Mouse (Mus musculus): Measurements from ENCODE around the gene Eya4.

Eya4 gene

DNA sequence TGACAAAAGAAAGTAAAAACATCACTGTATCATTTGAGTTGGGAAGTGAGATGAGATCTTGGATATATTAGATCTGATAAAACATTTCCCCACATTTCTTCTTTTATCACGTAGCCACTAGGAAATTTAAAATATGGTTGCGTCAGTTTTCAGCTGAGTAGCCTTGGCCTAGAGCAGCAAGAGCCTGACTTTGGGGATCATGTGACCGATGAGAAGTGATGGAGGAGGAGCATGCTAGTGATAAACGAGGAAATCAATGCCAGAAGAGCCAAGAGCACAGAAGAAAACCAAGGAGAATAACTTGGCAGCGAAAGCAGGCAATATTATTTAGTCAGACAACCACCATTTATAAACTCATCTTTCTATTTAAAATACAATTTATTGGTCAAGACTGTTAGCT, 119.7 kb downstream of the Eya4 start:
- no peak for DNase-seq (ENCODE audit: low spot score)

DNA sequence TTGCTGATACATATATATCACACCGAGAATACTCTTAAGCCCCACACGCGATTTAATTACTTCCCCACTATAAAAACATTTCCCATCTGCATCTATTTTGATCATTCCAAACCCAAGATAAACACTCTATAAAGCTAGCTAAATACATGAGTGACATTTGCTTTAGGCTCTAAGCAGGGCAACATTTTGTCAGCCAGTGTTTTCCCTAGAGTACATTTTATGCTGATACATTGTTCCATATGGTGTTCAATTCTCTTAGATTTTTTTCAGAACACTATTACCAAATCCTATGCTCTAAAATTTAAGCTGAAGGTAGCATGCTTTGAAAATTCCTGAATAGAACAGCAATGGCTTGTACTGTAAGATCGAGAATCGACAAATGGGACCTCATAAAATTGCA, 127.2 kb downstream of the Eya4 start:
- DNase-seq (ENCODE audit: low spot score): no peak

DNA sequence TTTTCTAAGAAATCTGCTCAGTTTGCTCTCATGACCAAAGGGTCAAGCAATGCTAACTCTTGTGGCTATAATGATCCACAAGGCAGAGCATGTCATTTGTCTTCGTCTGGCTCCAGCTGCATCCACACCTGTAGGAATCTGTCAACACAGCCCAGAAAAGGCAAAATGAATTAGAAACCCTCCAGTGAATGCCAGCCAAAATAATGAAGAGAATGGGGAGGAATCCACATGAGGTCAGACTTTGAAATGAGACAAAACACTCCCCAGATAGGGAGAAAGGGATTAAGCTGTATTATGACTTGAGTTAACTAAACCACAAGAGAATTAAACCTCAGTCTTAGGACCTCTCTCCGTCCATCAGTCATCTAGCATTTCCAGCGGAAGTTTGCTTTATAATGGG, 130.2 kb downstream of the Eya4 start:
- DNase-seq (ENCODE audit: low spot score): no peak

DNA sequence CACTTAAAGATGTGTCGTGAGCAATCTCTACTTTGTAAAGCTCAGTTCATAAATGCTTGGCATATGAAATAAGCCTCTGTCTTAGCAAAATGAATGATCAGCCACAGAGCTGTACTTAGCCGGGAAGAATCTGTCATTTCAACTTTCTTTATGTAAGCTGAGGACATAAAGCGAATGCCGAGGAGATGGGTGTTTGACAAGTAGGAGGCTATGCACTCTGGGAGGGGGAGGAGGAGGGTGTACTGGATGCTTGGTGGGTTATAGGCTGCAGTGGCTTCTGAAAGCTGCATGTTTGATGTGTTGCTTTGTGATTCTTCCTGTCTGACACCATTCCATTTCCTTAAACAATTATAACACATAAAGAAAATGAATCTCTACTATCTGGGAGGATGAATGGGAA, 133.8 kb downstream of the Eya4 start:
- no peak for DNase-seq (ENCODE audit: low spot score)

DNA sequence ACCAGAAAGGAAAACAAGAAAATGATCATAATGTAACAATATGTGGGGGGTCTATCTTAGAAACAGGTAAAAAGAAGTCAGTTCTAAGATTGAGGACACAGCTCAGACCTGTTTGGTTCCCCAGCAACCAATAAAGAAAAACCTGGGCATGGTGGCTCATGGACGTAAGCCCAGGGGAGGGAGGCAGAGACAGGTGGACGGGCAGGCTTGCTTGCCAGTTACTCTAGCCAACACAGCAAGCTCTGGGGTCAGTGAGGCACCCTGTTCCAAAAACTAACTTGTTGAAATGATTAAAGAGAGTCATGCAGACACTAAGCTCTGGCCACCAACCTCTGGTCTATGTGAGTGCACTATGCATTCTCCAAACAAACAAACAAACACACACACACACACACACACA, 139.2 kb downstream of the Eya4 start:
- no peak for DNase-seq (ENCODE audit: low spot score)

DNA sequence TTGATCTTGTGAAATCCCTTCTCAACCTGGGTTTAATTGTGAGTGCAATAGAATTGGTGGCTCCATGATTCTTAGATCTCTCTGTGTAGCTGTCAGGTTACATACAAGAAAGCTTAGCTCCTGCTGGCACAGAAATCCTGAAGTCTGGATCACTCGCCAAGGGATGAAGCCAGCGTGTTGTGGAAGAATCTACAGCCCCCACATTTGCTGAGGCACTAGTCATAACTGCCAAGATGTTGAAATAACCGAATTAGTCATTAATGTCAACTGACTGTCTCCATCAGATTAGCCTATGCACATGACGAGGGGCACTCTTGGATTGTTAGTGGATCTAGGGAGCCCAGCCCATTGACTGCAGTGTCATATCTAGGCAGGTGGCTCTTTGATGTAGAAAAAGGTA, 146.7 kb downstream of the Eya4 start:
- no peak for DNase-seq (ENCODE audit: low spot score)

DNA sequence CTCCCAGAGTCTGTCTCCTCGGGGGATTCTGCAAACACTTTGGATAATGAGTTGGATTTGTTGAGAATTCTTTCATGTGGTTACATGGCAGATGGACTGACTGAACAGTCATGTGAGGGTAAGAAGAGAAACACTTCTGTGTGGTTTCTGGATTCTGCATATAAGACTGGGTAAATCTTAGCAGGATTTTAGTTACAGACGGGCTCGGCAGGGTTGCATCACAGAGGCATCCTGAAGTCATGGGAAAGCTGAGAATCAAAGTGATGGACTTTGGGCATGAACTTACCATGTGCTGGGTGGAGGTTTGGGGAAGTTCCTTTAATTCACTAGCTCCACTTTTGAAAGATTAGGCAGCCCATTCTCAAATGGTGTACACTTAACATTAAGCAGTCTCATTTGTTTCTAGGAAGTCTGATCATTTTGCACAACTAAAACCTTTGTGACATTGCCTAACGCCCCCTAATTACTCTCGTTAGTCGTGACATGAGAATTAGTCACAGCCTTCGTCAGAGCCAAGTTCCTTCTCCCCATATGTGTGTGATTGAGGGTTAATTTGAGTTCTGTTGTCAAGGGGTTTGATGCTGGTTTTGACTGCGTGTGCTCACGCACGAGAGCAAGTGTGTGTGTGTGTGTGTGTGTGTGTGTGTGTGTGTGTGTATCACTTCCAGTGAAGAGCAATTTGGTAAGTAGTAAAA, 147.3 kb downstream of the Eya4 start:
- no peak for DNase-seq (ENCODE audit: low spot score)

DNA sequence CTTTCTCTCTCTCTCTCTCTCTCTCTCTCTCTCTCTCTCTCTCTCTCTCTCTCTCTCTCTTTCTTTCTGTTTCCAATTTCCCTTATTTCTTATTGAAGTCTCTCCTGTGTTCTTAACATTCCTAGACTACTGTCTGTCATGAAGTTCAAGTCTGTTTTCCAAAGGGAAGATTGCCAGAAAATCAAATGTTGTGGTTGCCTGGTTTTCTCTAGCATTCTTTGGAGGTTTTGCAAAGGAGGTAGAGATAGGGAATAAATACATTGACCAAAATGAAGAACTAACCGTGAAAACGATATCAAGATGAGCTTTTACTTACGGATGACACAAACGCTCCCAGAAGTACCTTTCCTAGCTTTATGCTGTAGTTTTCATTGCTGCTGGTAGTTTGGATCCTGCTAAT, 148.0 kb downstream of the Eya4 start:
- no peak for DNase-seq (ENCODE audit: low spot score)

DNA sequence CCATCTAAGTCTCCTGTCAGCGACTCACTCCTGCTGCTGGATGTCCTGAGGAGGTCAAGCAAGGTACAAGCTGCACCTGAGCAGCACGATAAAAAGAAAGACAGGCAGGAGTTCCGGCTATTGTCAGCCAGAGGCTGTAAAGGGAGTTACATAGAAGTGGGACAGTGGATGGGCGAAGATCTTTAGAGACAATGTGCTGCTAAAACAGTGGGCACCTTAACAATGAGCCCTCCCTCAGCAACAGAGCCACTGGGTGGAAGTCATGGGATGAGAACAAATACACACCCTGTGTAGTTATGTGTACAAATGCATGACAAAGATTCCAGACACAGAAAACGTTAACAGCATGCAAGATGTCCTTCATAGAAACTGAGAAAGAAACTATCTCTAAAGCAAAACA, 152.3 kb downstream of the Eya4 start:
- no peak for DNase-seq (ENCODE audit: low spot score)

DNA sequence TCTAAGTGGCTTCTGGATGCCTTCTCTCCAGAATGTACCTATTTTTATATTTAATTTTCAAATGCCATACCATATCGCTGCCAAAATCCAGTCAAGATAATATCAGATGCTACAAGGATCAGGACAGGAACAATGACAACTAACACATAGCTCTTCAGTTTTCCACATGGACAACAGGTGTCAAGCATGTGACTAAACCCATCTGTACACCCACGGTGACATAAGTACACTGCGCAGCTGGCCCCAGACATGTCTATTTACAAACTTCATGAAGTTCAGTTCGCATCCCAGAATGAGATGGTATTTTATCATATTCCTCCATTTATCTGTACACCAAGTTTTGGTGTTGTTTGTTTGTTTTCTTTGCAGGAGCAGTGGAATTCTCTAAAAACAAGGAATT, 154.2 kb downstream of the Eya4 start:
- no peak for DNase-seq (ENCODE audit: low spot score)

DNA sequence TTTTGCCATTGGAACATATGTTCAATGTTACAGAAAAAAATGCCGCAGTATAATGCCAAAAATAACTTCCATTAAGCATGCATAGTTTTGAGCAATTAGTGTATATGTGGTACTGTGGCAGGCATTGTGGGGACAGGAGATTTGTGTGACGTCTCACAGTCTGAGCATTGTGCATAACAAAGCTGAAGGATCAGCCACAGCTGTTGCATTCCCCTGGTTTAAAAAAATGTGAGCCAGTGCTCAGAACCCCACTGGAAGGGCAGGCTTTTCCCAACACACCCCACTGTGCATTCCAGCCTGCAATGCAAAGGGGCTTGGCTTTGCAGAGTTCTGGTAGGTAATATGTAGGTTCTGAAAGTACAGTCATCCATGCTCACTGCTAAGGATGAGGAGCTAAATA, 155.2 kb downstream of the Eya4 start:
- DNase-seq (ENCODE audit: low spot score): no peak

DNA sequence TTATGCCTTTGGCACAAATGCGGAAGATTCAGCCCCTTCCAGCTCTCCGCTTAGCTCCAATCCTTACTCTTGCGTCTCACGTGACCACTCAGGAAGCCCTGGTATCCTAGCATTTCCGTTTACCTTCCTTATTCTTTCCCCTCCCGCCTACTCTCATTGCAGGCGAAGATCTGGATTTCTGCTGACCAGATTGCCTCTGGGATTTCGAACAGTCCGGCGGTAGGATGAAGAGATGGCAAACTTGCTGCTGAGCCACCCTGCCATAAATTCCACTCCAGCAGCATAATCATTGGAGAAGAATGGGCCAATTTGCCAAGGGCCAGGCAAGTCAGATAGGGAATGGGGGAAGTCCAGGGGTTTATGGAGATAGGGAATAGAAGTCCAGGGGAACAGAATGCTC, 160.8 kb downstream of the Eya4 start:
- no peak for DNase-seq (ENCODE audit: low spot score)

DNA sequence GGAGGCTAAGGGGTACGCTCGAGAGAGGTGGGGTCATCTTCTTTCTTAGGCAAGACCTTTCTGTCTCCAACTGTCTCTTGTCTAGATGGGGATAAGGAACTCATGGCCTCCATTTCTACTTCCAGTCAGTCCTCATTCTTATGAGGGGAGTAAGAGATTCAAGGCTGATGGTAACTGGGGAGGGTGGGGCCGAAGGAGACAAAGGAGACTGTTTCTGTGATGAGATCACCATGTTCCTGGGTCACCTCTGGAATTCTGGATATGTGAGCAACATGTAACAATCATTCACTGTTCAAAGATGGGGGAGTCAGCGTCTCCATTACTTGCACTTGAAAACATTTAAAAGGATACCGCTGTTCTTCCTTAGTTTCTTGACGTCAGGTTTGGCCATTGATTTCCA, 165.2 kb downstream of the Eya4 start:
- DNase-seq (ENCODE audit: low spot score): no peak

DNA sequence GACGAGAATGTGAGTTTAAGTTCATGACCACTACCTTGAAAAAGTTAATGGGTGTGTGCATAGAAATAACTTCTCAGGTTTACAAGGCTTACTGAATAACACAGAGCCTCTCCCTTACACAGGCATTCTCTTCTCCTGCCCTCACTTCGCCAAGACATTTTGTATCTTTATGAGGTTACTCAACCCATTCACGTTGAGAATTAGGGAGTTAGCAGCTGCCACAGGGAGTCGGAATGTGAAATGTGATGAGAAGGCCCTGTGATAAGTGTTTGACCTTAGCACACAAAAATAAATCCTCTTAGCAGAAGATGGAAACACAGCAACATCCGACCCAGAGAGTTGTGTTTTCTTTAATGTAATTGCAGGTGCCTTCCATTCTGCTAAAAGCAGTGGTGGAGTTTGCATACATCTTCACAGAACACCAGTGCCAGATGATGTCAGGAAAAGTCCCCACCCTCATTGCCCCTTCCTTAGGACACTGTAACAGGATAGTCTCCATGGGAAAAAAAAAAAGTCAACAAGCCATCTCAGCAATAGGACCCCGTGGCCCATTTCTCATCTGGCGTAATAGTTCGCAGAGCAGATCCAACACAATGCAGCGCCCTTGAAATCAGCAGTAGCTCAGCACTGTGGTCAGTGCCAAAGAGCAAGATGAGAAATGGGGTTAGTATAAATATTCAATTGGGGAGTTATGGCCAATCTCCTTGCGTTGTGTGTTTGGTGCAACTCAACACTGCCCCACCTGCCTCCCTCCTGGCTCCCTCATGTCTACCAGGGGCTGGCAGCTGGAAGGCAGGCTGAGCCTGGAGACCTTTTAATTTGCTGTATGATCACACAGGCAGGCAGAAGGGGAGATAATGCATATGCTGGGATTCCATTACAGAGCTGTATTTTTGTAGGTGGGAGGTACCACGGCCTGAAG, 168.8 kb downstream of the Eya4 start:
- DNase-seq (ENCODE audit: low spot score): no peak

DNA sequence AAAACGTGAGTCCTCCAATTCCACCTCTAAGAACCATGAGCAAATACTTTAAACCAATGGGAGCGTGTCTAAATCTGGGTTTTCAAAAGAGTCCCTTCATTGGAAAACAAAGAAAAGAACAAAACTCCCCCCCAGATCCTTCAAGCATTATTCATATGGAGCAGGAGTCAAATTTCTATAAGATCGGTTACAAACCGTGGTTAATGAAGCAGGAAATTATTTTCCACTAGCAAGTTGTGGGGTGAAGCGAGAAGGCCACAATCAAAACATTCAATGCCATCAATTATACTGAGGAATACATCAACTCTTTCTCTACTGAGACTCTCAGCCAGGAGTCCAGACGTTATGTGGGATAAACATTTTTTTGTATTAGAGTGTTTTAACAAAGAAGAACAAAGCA, 171.3 kb downstream of the Eya4 start:
- no peak for DNase-seq (ENCODE audit: low spot score)

DNA sequence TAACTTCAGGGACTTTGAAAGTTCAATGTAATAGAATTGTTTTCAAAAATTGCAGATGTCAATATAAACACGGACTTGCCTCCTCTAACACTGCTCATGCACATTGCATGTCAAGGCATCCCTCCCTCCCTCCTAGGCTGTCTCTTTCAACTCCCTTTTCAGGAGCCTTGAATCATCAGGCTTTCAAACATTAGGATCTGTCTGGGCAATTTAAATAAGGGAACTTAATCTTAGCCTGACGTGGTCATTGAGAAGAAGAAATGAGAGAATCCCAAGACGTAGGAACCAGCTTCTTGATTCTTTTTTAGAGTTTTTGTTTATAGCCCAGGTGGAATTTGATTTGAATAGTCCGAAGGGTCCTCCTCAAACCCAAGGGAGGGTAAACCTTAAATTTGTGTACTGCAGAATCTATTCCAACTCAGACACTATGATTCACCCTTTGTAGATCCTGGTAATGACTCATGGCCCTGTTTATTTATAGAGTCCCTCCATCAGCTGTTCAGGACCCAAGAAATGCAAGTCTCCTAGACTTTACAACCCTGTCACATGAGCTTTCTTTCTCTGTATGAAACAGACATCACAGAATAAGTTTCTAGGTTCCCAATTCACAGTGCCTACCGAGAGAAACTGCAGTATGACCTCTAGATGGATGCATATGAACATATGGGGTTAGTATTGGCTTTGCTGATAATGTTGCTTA, 173.1 kb downstream of the Eya4 start:
- no peak for DNase-seq (ENCODE audit: low spot score)

DNA sequence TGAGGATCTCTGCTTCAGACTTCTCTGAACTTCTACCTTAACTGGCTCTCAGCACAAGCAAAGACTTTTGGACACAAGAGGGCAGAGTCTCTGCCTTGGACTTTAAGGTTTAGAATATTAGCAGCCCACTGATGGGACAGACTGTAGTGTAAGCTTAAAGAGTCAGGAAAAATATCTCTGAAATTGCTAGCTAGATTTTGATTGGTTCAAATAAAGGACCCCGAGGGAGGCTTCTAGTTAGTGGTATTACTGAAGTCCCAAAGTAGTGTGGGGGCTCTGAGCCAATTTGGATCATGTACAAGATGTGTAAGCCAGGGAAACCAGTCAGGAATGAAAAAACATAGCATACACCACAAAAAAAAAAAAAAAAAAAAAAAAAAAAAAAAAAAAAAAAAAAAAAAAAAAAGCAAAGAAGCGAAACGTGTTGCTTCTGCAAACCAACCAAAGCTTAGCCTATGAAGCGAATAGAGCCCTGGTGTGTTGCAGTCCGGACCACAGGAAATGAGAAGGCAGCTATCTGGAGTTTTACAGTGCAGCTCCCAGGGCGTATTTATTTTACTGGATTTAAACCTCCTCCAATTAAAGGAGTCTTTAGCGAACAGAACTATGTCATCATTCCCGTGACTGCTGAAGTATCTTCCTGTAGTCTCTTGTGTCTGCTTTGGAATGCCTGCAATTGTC, 173.8 kb downstream of the Eya4 start:
- no peak for DNase-seq (ENCODE audit: low spot score)

DNA sequence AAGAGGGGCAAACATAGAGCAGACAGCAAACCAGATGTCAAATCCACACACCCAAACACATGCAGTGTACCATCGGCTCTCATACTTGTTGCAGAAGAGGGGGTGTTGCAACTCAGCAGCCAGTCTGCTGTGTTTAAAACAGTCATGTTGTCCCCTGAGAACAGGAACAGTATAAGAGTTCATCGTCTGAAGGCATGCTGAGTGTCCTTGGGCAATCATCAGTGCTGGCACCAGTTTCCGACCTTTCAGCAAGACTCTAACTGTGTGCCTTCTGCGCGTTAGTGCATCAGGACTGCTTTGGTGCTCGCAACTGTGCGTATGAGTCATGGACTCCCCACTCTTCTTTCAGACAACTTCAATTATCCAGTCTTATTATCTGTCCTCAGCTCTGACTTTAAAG, 179.0 kb downstream of the Eya4 start:
- DNase-seq (ENCODE audit: low spot score): no peak

DNA sequence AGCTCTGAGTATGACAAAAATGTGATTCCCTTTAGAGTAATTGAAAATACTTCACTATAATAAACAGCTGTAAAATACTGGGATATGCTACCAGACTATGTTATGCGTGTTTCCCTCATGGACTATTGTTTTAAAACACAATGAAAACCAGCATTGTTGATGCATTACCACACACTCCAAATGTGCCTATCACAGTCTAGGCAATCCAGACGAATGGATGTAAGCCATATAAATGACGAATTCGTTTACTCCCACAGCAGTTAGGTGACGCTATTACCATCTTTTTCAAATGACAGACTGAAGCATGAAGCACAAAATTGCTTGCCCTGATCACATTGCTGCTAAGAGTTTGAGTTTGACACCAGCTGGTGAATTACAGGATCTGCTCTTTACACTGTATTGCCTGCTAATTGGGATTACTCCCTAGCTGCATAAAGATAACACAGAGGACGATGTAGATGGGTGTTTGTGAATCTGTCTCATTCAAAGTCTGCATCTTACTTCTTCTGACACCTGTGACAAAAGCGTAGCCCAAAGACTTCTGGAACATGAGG, 185.4 kb downstream of the Eya4 start:
- DNase-seq (ENCODE audit: low spot score): no peak

DNA sequence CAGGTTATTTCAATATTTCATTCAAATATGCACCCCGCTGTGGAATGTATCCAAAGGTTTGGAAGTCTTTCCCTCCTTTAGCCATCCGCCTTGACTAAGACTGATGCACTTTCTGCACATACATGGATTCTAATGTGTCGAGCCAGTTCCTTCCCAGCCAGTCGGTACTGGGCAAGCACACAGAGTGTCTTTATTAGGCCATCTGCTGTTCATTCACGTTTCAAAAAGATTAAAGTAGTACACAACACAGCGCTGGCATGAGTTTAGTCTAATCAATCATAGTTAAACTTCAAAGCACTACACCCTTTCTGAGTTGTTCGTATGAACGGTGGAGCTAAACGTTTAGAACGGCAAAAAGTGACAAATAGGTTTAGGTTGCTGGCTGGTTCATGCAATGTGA, 190.7 kb downstream of the Eya4 start:
- DNase-seq (ENCODE audit: low spot score): no peak

DNA sequence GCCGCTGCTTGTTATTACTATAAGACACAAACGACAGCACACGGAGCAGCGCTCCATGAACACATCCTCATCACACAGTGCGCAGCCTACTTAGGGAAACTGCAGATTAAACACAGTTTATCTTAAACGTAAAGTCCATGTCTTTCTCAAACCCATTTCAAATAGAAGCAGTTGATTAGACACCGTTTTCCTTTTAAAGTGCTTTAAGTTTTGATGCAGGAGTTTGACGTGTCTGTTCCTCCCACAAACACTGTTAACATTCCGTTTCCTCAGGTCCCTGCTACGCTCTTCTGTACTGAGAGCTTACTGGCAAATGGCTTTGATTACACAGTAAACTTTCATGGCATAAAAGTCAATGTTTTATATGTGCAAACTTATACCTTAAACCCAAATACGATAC, 191.4 kb downstream of the Eya4 start:
- DNase-seq (ENCODE audit: low spot score): no peak
